Mouse (Mus musculus): ENCODE measurements at regions not wholly inside any gene's neighbourhood (a gene's known extent, or its start where the extent isn't known, plus 50 kb on each side); places are given as distances from the start of the nearest gene placed in this dataset.

- TF ChIP-seq POLR2A (IDR thresholded peaks at IDR 0.05; ENCODE audit: borderline replicate concordance, insufficient read depth, low read length) (no peak), CTCF (IDR thresholded peaks at IDR 0.05; ENCODE audit: borderline replicate concordance, insufficient read depth, low read depth, low read length) (no peak)
These were observed 819.5 kb downstream of the Hace1 start for GRCm38 (mm10) chr10:46397089-46397488.
